Mouse (Mus musculus): ENCODE results near the gene Cel.

Gene Cel

GRCm38 (mm10) chr2:28536166-28536565 lies 27.0 kb downstream of the Cel start:
- no peak for TF ChIP-seq GATA4 (IDR thresholded peaks at IDR 0.05; ENCODE audit: insufficient replicate concordance, low read length)

- no peak for TF ChIP-seq GATA4 (IDR thresholded peaks at IDR 0.05; ENCODE audit: insufficient replicate concordance, low read length)
These were observed 27.6 kb downstream of the Cel start for GRCm38 (mm10) chr2:28535650-28536049.

- TF ChIP-seq GATA4 (IDR thresholded peaks at IDR 0.05; ENCODE audit: insufficient replicate concordance, low read length) = no peak
These were observed 28.0 kb downstream of the Cel start for GRCm38 (mm10) chr2:28535263-28535540.

GRCm38 (mm10) chr2:28534436-28535262 lies 28.6 kb downstream of the Cel start:
- peak; percentile 22; the same call in 1 of the 2 replicates for TF ChIP-seq GATA4 (IDR thresholded peaks at IDR 0.05; ENCODE audit: insufficient replicate concordance, low read length)

GRCm38 (mm10) chr2:28533901-28534435 lies 29.2 kb downstream of the Cel start:
- TF ChIP-seq GATA4 (IDR thresholded peaks at IDR 0.05; ENCODE audit: insufficient replicate concordance, low read length) = no peak

GRCm38 (mm10) chr2:28532938-28533771 lies 30.0 kb downstream of the Cel start:
- no peak for TF ChIP-seq GATA4 (IDR thresholded peaks at IDR 0.05; ENCODE audit: insufficient replicate concordance, low read length)

GRCm38 (mm10) chr2:28530311-28530710 lies 32.9 kb downstream of the Cel start:
- no peak for TF ChIP-seq GATA4 (IDR thresholded peaks at IDR 0.05; ENCODE audit: insufficient replicate concordance, low read length)

GRCm38 (mm10) chr2:28529856-28530255 lies 33.3 kb downstream of the Cel start:
- no peak for TF ChIP-seq GATA4 (IDR thresholded peaks at IDR 0.05; ENCODE audit: insufficient replicate concordance, low read length)

GRCm38 (mm10) chr2:28528354-28528730 lies 34.9 kb downstream of the Cel start:
- TF ChIP-seq GATA4 (IDR thresholded peaks at IDR 0.05; ENCODE audit: insufficient replicate concordance, low read length) = no peak

- no peak for TF ChIP-seq GATA4 (IDR thresholded peaks at IDR 0.05; ENCODE audit: insufficient replicate concordance, low read length)
These were observed 35.5 kb downstream of the Cel start for GRCm38 (mm10) chr2:28527436-28528353.

GRCm38 (mm10) chr2:28525943-28526876 lies 37.0 kb downstream of the Cel start:
- TF ChIP-seq GATA4 (IDR thresholded peaks at IDR 0.05; ENCODE audit: insufficient replicate concordance, low read length) = no peak

GRCm38 (mm10) chr2:28525219-28525942 lies 37.8 kb downstream of the Cel start:
- TF ChIP-seq GATA4 (IDR thresholded peaks at IDR 0.05; ENCODE audit: insufficient replicate concordance, low read length) = no peak

- TF ChIP-seq GATA4 (IDR thresholded peaks at IDR 0.05; ENCODE audit: insufficient replicate concordance, low read length) = no peak
These were observed 38.8 kb downstream of the Cel start for GRCm38 (mm10) chr2:28524406-28524805.

Data from liver, adult (tissue).